Mouse (Mus musculus) CD4-positive, CD25-positive, alpha-beta regulatory T cell, adult 2 months (primary cell): ENCODE results near the gene Capn12.

ENCODE experiments used
- DNase-seq: peaks from one replicate; pipeline ENCODE4 v3.0.0-alpha.2; 2012; ENCODE audit warnings: low read depth, low spot score

Gene Capn12

DNA sequence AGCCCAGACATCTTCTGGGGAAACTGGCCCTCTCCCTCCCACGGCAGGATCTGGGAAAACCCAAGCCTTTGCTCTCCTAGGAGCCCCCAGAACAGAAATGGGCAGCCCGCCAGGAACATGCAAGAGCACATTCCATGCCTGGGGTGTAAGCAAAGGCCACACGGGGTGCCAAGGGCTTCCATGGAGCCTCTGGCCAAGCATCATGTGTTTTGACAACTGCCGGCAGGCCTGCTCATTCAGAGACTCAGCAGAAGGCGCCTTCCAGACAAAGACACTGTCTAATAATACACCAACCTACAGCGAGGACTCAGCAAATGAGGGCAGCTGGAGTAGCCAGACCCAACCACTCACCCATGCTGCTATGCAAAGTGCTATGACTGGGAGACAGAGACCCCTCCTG is 38.6 kb downstream of the Capn12 start:
- DNase-seq: no peak

- DNase-seq: no peak
Measured at GRCm38 (mm10) chr7:28921178-28921577, 40.0 kb downstream of the Capn12 start.

- DNase-seq: no peak
Measured at GRCm38 (mm10) chr7:28921722-28922465, 40.7 kb downstream of the Capn12 start.

- no peak for DNase-seq
Measured at GRCm38 (mm10) chr7:28922606-28923005, 41.4 kb downstream of the Capn12 start.

DNA sequence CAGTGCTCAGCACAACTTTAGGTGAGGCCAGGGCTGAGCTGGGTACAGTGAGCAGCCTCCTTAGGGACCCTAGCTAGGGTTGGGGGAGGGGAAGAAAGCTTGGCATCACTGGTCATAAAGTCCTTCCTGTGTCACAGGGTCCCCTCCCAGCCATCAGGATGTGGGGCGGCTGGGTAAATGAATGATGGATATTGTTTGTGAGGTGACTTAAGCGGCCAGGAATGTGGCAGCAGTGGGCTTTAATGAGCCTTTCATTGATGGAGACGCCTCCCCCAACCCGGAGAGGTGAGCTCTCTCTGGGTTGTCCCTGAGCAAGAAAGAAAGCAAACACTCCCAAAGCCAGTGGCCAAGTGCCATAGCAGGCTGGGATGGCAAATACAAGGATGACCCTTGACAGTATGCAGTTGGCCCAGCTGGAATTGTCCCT is 42.7 kb downstream of the Capn12 start:
- DNase-seq: no peak

DNA sequence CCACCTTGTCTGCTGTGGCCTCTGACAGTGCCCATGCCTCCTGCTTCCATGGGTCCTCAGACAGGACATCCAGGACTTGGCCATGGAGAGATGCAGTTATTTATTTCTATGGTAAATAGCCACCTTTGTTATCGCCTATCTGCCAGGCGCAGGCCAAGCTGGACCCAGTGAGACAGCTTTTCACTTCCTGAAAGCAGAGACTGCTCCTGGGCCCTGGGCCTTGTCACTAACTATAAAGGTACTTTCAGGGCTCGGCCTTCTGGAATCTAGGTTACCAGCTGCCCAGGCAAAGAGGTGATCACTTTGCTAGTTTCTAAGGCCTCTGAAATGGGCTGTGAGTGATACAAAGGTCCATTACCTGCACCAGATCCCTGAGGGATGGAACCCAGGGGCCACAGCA is 43.6 kb downstream of the Capn12 start:
- DNase-seq: no peak

DNA sequence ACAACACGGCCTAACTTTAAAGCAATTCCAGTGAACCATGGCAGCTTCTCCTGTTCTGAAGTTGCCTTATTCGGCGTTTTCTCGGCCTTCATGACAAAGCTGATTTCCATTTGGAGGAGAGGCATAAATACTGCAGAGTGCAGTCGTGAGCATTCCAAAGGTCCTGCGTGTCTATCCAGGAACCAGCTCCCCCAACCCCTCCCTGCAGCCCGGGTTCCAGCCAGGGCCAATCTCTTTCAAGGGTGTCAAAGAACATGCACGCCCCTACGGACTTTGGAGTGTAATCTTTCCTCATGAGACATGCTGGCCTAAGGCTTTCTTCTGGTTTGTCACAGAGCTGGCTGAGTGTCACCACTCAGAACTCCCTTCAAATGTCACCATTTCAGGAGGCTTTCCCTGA is 44.1 kb downstream of the Capn12 start:
- no peak for DNase-seq

DNA sequence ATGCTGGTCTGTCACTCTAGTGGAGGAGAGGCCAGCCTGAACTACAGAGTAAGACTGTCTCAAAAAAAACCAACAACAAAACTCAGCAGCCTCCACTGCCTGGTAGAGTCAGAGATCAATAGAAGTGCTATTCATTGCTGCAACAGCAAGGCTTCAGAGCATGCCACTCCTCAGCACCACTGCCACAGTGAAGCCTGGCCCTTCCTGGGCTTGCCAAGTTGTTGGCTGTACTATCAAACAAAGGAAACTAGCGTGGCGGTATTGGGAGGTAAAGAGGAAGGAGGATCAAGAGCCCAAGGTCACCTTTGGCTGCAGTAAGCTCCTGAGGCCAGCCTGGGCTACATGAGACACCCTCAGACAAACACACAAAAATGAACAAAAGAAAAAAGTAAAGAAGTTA is 45.0 kb downstream of the Capn12 start:
- no peak for DNase-seq

GRCm38 (mm10) chr7:28929381-28929780 is 48.2 kb downstream of the Capn12 start:
- DNase-seq: no peak

DNA sequence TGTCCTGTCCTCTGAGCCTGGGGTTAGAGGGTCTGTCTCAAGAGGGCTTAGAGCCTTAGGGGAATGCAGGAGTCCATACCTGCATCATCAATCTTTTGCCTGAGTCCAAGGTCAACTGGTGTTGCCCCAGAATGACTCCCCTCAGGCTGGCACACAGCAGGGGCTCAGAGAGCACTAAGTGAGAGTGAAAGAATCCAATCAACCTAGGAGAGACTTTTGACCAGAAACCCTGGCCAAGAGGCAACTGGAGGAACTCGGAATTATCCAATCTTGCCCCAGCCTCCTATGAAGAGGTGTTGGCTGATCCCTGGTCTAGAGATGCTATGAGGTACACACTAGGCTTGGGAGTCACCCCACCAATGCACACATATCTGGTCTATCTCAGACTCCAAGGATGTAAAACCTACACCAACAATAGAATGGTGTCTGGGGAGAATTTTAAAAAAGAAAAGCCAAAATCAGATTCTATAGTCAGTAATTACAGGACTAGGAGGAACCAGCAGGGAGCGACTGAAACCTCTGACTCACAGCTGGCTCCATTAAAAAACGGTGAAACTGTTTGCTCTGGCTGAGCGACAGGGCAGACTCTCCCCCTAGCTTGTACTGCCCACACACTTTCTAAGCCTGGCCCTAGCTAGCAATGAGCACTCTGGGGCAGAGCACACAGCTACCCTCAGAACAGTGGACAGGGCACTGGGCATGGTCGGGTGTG is 49.3 kb downstream of the Capn12 start:
- no peak for DNase-seq

DNA sequence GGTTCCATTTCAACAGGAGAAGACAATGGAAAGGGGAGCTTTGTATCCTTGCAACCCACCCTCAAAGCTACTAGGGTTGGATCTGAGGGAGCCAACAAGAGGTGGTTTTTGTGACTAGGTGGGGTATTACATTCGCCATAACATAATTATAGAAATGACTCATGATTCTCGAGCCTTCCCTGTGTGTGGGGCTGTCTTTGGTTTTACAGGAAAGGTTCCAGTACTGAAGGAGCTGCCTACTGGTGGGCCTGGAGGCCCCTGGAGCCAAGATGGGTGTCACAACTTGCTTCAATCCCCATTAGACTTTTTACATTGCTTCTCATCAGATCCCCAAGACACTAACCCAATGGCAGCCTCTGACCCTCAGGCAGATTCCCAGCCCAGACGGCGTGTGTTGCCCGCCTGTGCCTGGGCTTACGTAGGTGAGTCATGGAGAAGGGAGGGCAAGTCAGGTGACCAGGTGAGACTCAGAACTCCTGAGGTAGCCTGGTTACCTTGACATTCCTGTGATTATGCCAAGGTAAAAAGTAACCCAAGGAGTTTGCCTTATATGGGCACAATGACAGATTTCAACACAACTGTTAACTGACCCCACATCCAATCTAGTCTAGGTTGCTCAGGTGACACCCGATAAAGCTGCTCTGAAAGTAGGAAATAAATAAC is 49.9 kb downstream of the Capn12 start:
- DNase-seq: no peak

- no peak for DNase-seq
Measured at GRCm38 (mm10) chr7:28931695-28932039, 50.4 kb downstream of the Capn12 start.

DNA sequence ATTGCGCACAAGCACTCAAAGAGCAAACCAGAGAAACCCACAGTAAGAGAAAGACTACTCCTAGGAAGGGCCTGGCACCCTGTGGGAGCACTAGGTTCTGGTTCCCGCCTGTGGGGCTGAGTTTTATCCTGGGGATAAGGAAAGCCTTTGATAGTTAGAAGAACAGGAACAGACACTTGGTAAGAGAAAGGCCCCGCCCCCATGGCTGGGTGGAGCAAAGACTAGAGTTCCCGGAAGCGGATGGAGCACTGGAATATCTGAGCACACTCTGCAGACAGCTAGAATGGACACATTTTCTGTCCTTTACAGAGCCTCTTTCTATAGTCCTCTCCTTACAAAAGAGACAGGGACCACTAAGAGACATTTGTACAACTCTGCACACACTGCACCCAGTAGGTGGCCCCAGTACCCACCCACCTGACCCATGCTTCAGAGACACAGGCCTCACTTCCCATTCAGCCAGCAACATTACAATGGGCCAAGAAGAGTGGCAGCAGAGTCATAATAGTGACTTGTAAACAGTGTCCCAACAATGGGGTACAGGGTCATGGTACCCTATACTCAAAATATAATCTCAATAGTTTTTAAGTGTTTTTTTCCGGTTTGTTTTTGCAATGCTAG is 51.3 kb downstream of the Capn12 start:
- no peak for DNase-seq

DNA sequence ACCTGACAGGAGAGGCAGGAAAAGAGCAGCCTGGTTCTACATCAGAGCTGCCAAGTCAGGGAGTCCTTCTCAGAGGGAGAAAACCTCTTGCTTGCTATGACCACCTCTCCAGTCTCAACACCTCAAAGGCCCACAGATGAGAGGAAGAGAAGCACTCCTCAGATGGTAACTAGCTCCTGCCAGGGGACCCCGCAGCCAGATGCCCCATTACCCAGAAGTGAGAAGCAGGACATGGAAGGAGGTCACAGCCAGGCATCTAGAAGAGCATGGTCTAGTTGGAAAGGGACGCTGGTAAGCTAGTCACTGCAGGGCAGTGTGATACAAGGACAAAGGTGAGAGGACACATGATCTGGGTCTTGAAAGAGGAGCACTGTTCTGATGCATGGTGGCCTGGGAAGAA is 52.6 kb downstream of the Capn12 start:
- no peak for DNase-seq

- DNase-seq: no peak
Measured at GRCm38 (mm10) chr7:28936787-28937186, 55.6 kb downstream of the Capn12 start.

- DNase-seq: no peak
Measured at GRCm38 (mm10) chr7:28938654-28939053, 57.4 kb downstream of the Capn12 start.

- no peak for DNase-seq
Measured at GRCm38 (mm10) chr7:28939418-28940183, 58.4 kb downstream of the Capn12 start.

- DNase-seq: no peak
Measured at GRCm38 (mm10) chr7:28941129-28941528, 59.9 kb downstream of the Capn12 start.

DNA sequence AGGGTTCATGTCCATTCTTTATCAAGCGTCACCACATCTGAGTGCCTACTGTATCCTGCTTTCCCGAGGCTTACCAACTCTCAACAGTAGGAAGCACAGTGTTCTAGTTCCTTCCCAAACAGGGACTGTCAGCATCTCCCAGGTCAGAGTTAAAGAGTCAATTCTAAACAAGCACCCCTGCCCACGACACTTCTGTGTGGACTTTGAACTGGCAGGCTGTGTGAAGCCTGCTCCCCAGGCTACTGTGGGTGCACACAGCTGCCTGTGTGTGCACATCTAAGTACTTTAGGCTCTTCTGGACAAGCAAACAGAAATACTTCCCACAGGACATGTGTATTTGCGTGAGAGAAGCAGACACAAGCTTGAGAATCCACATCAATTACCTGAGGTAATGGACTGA is 60.3 kb downstream of the Capn12 start:
- no peak for DNase-seq
